ENCODE assay signal across 17 mouse cellular contexts in the genomic region with DNA sequence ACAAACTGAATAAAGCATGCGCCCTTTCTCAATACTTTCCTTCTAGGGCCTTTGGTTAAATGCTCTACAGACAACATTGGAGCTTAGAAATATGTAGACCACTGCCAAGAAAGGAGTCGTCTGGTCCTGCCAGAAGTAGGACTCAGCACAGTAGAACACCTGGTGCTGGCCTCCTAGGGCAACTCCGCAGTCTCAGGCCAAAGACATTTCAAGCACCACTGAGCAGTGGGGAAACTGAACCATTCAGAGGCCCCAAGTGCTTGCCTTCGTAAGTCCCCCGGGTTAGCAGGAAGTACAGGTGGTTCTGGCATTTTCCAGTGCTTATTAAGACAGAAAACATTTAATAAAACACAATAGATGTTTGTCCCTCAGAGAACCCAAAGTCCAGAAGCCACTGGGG. TPM values are rescaled to one million over a fixed set of nuclear protein-coding genes. Genes with fewer than 3 reads are reported as not detected.
DNase-seq lines count a peak whose midpoint lies in the region; ATAC-seq and TF ChIP-seq lines count a peak whose summit lies in the region.
"Had no signal": no experiment of that assay in that cellular context is flagged by ENCODE, and none has a peak within 500 bp of the region (broad histone marks: within the 10 kb centered on the region; RNA-seq: fewer than 3 reads in every experiment).

No protein-coding gene starts in this region.

- H3K27me3 ChIP-seq in kidney, embryonic 15.5 days, result no peaks in the 10 kb centered on the region
- H3K27me3 ChIP-seq in kidney, adult 2 months (replicated peaks; ENCODE audit: control insufficient read depth, insufficient read depth, low read length), result no peaks in the 10 kb centered on the region; the same call in 1 of the 2 replicates
- no peaks in the 10 kb centered on the region for H3K27me3 ChIP-seq in lung, postnatal 0 days (replicated peaks; ENCODE audit: insufficient read depth, low read length)
- no peaks in the 10 kb centered on the region for H3K27me3 ChIP-seq in intestine, embryonic 15.5 days (replicated peaks)
- H3K27me3 ChIP-seq in stomach, embryonic 15.5 days (replicated peaks), result no peaks in the 10 kb centered on the region
- H3K27me3 ChIP-seq: heart, embryonic 13.5 days; hindbrain, embryonic 13.5 days; limb, embryonic 15.5 days; liver, embryonic 15.5 days; Patski had no signal

- H3K4me1 ChIP-seq in kidney, embryonic 15.5 days, result peaks cover 16% of the 10 kb centered on the region
- no peaks in the 10 kb centered on the region for H3K4me1 ChIP-seq in kidney, adult 2 months (ENCODE audit: control insufficient read depth, insufficient read depth, low read length)
- H3K4me1 ChIP-seq in lung, postnatal 0 days (ENCODE audit: insufficient read depth, low read depth, low read length), result 0 out of 2 replicates have a peak, but pooled peaks cover 3% of the 10 kb centered on the region
- 0 out of 2 replicates have a peak, but pooled peaks cover 2% of the 10 kb centered on the region for H3K4me1 ChIP-seq in intestine, embryonic 15.5 days (replicated peaks)
- H3K4me1 ChIP-seq in stomach, embryonic 15.5 days, result no peaks in the 10 kb centered on the region
- H3K4me1 ChIP-seq: forebrain, embryonic 10.5 days; heart, embryonic 13.5 days; liver, embryonic 15.5 days had no signal

- no peak overlapping the region for H3K9ac ChIP-seq in kidney, embryonic 15.5 days
- no peak overlapping the region for H3K9ac ChIP-seq in lung, postnatal 0 days (replicated peaks; ENCODE audit: low read depth)
- no peak overlapping the region for H3K9ac ChIP-seq in intestine, embryonic 15.5 days
- H3K9ac ChIP-seq in stomach, embryonic 15.5 days, result no peak overlapping the region
- H3K9ac ChIP-seq: heart, embryonic 13.5 days; hindbrain, embryonic 13.5 days; limb, embryonic 15.5 days; liver, embryonic 15.5 days had no signal

- DNase-seq in kidney, adult 2 months, result no peak
- peak; percentile 28 for DNase-seq in lung, postnatal 0 days (ENCODE audit: low spot score)
- DNase-seq in lung, postnatal 10 days, result no peak
- DNase-seq in heart, adult 18-20 months, result no peak
- no peak for DNase-seq in left cerebral cortex, postnatal 36 days (ENCODE audit: low spot score in 2 of 2)

- TF ChIP-seq POLR2A in kidney, adult 2 months (IDR thresholded peaks at IDR 0.05; ENCODE audit: low read depth, low read length), result no peak

- no peak overlapping the region for H3K4me2 ChIP-seq in kidney, embryonic 15.5 days
- no peak overlapping the region for H3K4me2 ChIP-seq in lung, postnatal 0 days (replicated peaks; ENCODE audit: low read depth, low read length)
- H3K4me2 ChIP-seq in intestine, embryonic 15.5 days (replicated peaks), result no peak overlapping the region
- H3K4me2 ChIP-seq in stomach, embryonic 15.5 days, result no peak overlapping the region
- H3K4me2 ChIP-seq: heart, embryonic 13.5 days; hindbrain, embryonic 13.5 days; limb, embryonic 15.5 days; liver, embryonic 15.5 days; midbrain, embryonic 11.5 days had no signal

- peak overlapping the region; percentile 59 for H3K27ac ChIP-seq in kidney, embryonic 15.5 days
- H3K27ac ChIP-seq in kidney, adult 2 months (ENCODE audit: insufficient read depth, low read depth, low read length), result no peak overlapping the region
- H3K27ac ChIP-seq in lung, postnatal 0 days (ENCODE audit: low read length), result 0 out of 2 replicates have a peak overlapping the region, but pooled peaks have one; percentile 9
- peak overlapping the region; percentile 44; the same call in 1 of the 2 replicates for H3K27ac ChIP-seq in intestine, embryonic 15.5 days
- H3K27ac ChIP-seq in stomach, embryonic 15.5 days, result peak overlapping the region; percentile 64; the same call in 1 of the 2 replicates
- H3K27ac ChIP-seq: forebrain, embryonic 10.5 days; heart, embryonic 13.5 days; hindbrain, embryonic 13.5 days; layer of hippocampus, adult 2 months; liver, embryonic 15.5 days had no signal

- WGBS in kidney, embryonic 15.5 days, result 59% methylated on average over 5 of the region's 5 CpGs
- WGBS in kidney, adult 2 months, result 61% methylated on average over 5 of the region's 5 CpGs
- WGBS in lung, postnatal 0 days, result 44% methylated on average over 5 of the region's 5 CpGs
- 74% methylated on average over 5 of the region's 5 CpGs for WGBS in intestine, embryonic 15.5 days
- 65% methylated on average over 5 of the region's 5 CpGs for WGBS in stomach, embryonic 15.5 days

- TF ChIP-seq CTCF in kidney, adult 2 months (conservative IDR thresholded peaks at IDR 0.05; ENCODE audit: insufficient read depth, insufficient read length, low read depth, low read length), result no peak
- no peak for TF ChIP-seq CTCF in lung, postnatal 0 days (IDR thresholded peaks at IDR 0.05)

- H3K36me3 ChIP-seq in kidney, embryonic 15.5 days, result no peaks in the 10 kb centered on the region
- no peaks in the 10 kb centered on the region for H3K36me3 ChIP-seq in kidney, adult 2 months (ENCODE audit: control insufficient read depth, insufficient read depth, low read length)
- H3K36me3 ChIP-seq in lung, postnatal 0 days (ENCODE audit: insufficient read depth, low read length), result no peaks in the 10 kb centered on the region
- H3K36me3 ChIP-seq in intestine, embryonic 15.5 days, result no peaks in the 10 kb centered on the region
- no peaks in the 10 kb centered on the region for H3K36me3 ChIP-seq in stomach, embryonic 15.5 days
- H3K36me3 ChIP-seq: forebrain, embryonic 10.5 days; G1E; heart, embryonic 13.5 days; hindbrain, embryonic 13.5 days; limb, embryonic 15.5 days; liver, embryonic 15.5 days had no signal

- TF ChIP-seq EP300 in lung, postnatal 0 days (IDR thresholded peaks at IDR 0.05), result no peak

- ATAC-seq in kidney, embryonic 15.5 days (replicated peaks; ENCODE audit: low FRiP score), result peak; percentile 63; the same call in 1 of the 2 replicates
- ATAC-seq in lung, postnatal 0 days, result peak; percentile 59
- peak; percentile 48 for ATAC-seq in intestine, embryonic 15.5 days
- peak; percentile 41; the same call in 1 of the 2 replicates for ATAC-seq in stomach, embryonic 15.5 days (ENCODE audit: insufficient read depth, low FRiP score, low read depth)

- no peak overlapping the region for H3K4me3 ChIP-seq in kidney, embryonic 15.5 days (replicated peaks)
- H3K4me3 ChIP-seq in kidney, adult 2 months (ENCODE audit: insufficient read depth, low read depth, low read length), result no peak overlapping the region
- H3K4me3 ChIP-seq in lung, postnatal 0 days (ENCODE audit: low read depth, low read length), result no peak overlapping the region
- no peak overlapping the region for H3K4me3 ChIP-seq in intestine, embryonic 15.5 days (replicated peaks)
- no peak overlapping the region for H3K4me3 ChIP-seq in stomach, embryonic 15.5 days (replicated peaks)
- H3K4me3 ChIP-seq: forebrain, embryonic 10.5 days; heart, embryonic 13.5 days; hindbrain, embryonic 13.5 days; layer of hippocampus, adult 2 months; limb, embryonic 15.5 days; liver, embryonic 15.5 days had no signal

- H3K9me3 ChIP-seq in kidney, embryonic 15.5 days (replicated peaks), result no peaks in the 10 kb centered on the region
- H3K9me3 ChIP-seq in lung, postnatal 0 days (ENCODE audit: low read length), result no peaks in the 10 kb centered on the region
- no peaks in the 10 kb centered on the region for H3K9me3 ChIP-seq in intestine, embryonic 15.5 days
- no peaks in the 10 kb centered on the region for H3K9me3 ChIP-seq in stomach, embryonic 15.5 days
- H3K9me3 ChIP-seq: forebrain, embryonic 10.5 days; G1E; heart, embryonic 13.5 days; hindbrain, embryonic 13.5 days; limb, embryonic 15.5 days; liver, embryonic 15.5 days had no signal

- intact Hi-C loops in left cerebral cortex, postnatal 36 days (cut with DNase I), result no loop called here

RNA-seq across cellular contexts. Expression of a gene that starts 9.7 kb away (rescaled TPM):
- polyA plus RNA-seq in kidney, embryonic 15.5 days (2015; fragmentation: Nextera tagmentation; extraction: Ambion mirVana), result 106 and 113 TPM in 2 replicates
- polyA plus RNA-seq in kidney, adult 2 months (2012; rRNA removed), result 14.0 and 14.6 TPM in 2 replicates
- polyA plus RNA-seq in lung, postnatal 0 days (2015; fragmentation: Nextera tagmentation; extraction: Ambion mirVana), result 57.4 and 60.4 TPM in 2 replicates
- 96.4 and 101 TPM in 2 replicates for polyA plus RNA-seq in intestine, embryonic 15.5 days (2015; fragmentation: Nextera tagmentation; extraction: Ambion mirVana)
- polyA plus RNA-seq in stomach, embryonic 15.5 days (2015; fragmentation: Nextera tagmentation; extraction: Ambion mirVana), result 98.5 and 110 TPM in 2 replicates
- total RNA-seq in heart, adult 18-20 months (2021), result 10 to 100 TPM; 20.2 to 20.3 TPM
- 10 to 100 TPM; 31.4 to 32.7 TPM for total RNA-seq in left cerebral cortex, postnatal 36 days (2021)

RNA-seq across cellular contexts. Expression of a gene that starts 59.4 kb away (rescaled TPM):
- polyA plus RNA-seq in kidney, embryonic 15.5 days (2015; fragmentation: Nextera tagmentation; extraction: Ambion mirVana), result 19.0 and 19.7 TPM in 2 replicates
- 2.6 and 6.1 TPM in 2 replicates for polyA plus RNA-seq in kidney, adult 2 months (2012; rRNA removed)
- 4.8 and 5.4 TPM in 2 replicates for polyA plus RNA-seq in lung, postnatal 0 days (2015; fragmentation: Nextera tagmentation; extraction: Ambion mirVana)
- 18.8 and 22.0 TPM in 2 replicates for polyA plus RNA-seq in intestine, embryonic 15.5 days (2015; fragmentation: Nextera tagmentation; extraction: Ambion mirVana)
- polyA plus RNA-seq in stomach, embryonic 15.5 days (2015; fragmentation: Nextera tagmentation; extraction: Ambion mirVana), result 22.3 and 23.8 TPM in 2 replicates
- total RNA-seq in heart, adult 18-20 months (2021), result 100 to 1,000 TPM; 338 to 357 TPM
- total RNA-seq in left cerebral cortex, postnatal 36 days (2021), result 1 to 10 TPM; 3.2 to 5.6 TPM
